Mouse (Mus musculus) C2C12 (cell line): ENCODE measurements around the gene Rsph1.
"Not testable (repeated sequence)": the region's sequence is repeated elsewhere in the genome, so short reads cannot be mapped to it uniquely, and the experiment has no call there.

Source experiments
- CEBPB ChIP-seq: IDR thresholded peaks from one replicate; pipeline ENCODE4 v1.6.1; 2011; ENCODE audit warnings: low read depth, mild to moderate bottlenecking, control low read depth, moderate library complexity
- CTCF ChIP-seq: IDR thresholded peaks from one replicate; pipeline ENCODE4 v1.5.1; 2011; ENCODE audit not compliant: control insufficient read depth, insufficient read depth, insufficient read length

DNA sequence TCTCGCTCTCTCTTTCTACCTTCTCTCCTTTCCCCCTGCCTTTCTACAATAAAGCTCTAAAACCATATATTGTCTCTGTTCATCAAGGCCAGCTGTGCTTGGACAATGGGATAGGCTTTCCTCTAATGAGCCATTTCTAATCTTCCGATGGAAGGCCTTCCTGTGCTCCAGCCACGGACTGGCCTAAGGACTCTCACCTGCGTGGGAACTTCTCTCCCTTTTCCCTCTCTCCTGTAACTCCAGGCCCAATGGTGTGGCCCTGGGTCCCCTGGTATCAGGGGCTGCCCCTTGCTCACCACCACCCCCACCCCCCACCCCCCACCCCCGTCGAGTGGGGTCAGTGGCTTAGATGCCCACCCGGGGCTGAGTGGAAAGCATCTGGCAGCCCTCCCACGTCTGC lies 6.4 kb downstream of the Rsph1 start:
- TF ChIP-seq CTCF, CEBPB: not testable (repeated sequence)
